Mouse (Mus musculus) hindbrain, embryonic 14.5 days (tissue): ENCODE data around the gene Gli2. TPM values are rescaled to one million over a fixed set of nuclear protein-coding genes. Genes with fewer than 3 reads are reported as not detected.

Source experiments
- ATAC-seq: fragments of 200-750 bp; cut with Nextera tagmentation; 2 replicates; pipeline ENCODE4 v1.8.0; 2017; ENCODE audit warnings: moderate number of reproducible peaks, mild to moderate bottlenecking, moderate TSS enrichment, moderate library complexity; ENCODE audit not compliant: low FRiP score
- DNase-seq: peaks from one replicate; pipeline ENCODE4 v3.0.0-alpha.2; 2015; ENCODE audit warnings: low spot score
- H3K27ac ChIP-seq: fragments of 300-500 bp; sonication (generic); 2 replicates; pipeline ENCODE4 v1.5.1; 2014; ENCODE audit warnings: mild to moderate bottlenecking, moderate library complexity
- H3K27me3 ChIP-seq: fragments of 300-500 bp; sonication (generic); 2 replicates; pipeline ENCODE4 v1.6.1; 2014; ENCODE audit warnings: mild to moderate bottlenecking, low read length, mixed read lengths; ENCODE audit not compliant: control insufficient read depth, insufficient read depth
- H3K36me3 ChIP-seq: fragments of 300-500 bp; sonication (generic); replicated peaks from 2 replicates; pipeline ENCODE4 v1.6.1; 2014; ENCODE audit not compliant: control insufficient read depth, insufficient read depth
- H3K4me1 ChIP-seq: fragments of 300-500 bp; sonication (generic); replicated peaks from 2 replicates; pipeline ENCODE4 v1.6.1; 2014; ENCODE audit warnings: antibody characterized with exemption, low read length, mixed read lengths; ENCODE audit not compliant: control insufficient read depth, insufficient read depth
- H3K4me2 ChIP-seq: fragments of 300-500 bp; sonication (generic); replicated peaks from 2 replicates; pipeline ENCODE4 v1.6.1; 2014; ENCODE audit warnings: mild to moderate bottlenecking, moderate library complexity
- H3K4me3 ChIP-seq: fragments of 300-500 bp; sonication (generic); replicated peaks from 2 replicates; pipeline ENCODE4 v1.5.1; 2014; ENCODE audit warnings: mild to moderate bottlenecking, low read length
- H3K9ac ChIP-seq: fragments of 300-500 bp; sonication (generic); 2 replicates; pipeline ENCODE4 v1.6.1; 2014
- H3K9me3 ChIP-seq: fragments of 300-500 bp; sonication (generic); 2 replicates; pipeline ENCODE4 v1.6.1; 2016; ENCODE audit warnings: low read length; ENCODE audit not compliant: control insufficient read depth
- WGBS: fragments of 180-500 bp; shearing (Covaris S2); extraction: QIAGEN DNeasy Blood & Tissue Kit; methylation state at CpG from one replicate; pipeline ENCODE4 v1.1.7; 2014; 5-methylcytosine and 5-hydroxymethylcytosine counted together
- polyA plus RNA-seq: library from polyadenylated mRNA; unstranded; fragments of >200 nt; fragmentation: Nextera tagmentation; extraction: Ambion mirVana; gene quantifications from 2 replicates; pipeline ENCODE4 v1.2.1, GENCODE M21; 2014

The Gli2 gene
- polyA plus RNA-seq, 1 experiment from 2014 or later, result 2.0 TPM

- no peak overlapping the region for H3K9ac ChIP-seq
- no peaks in the 10 kb centered on the region for H3K27me3 ChIP-seq
- DNase-seq (no peak), ATAC-seq (no peak)
- H3K4me3 ChIP-seq, result no peak overlapping the region
- 100% methylated on average over 1 of the region's 1 CpGs for WGBS
- no peak overlapping the region for H3K27ac ChIP-seq
- no peaks in the 10 kb centered on the region for H3K36me3 ChIP-seq
- no peaks in the 10 kb centered on the region for H3K9me3 ChIP-seq
- no peak overlapping the region for H3K4me2 ChIP-seq
- H3K4me1 ChIP-seq, result peaks cover 13% of the 10 kb centered on the region
These were observed 15.0 kb downstream of the Gli2 start for GRCm38 (mm10) chr1:119038436-119038835.

GRCm38 (mm10) chr1:119035931-119036330 lies 17.5 kb downstream of the Gli2 start:
- Histone ChIP-seq H3K36me3 (no peaks in the 10 kb centered on the region), H3K4me3 (no peak overlapping the region), H3K9me3 (no peaks in the 10 kb centered on the region), H3K9ac (no peak overlapping the region), H3K4me2 (no peak overlapping the region), H3K27me3 (no peaks in the 10 kb centered on the region), H3K27ac (no peak overlapping the region), H3K4me1 (peaks cover 20% of the 10 kb centered on the region)
- DNase-seq (no peak), ATAC-seq (no peak)
- WGBS, result 50% methylated on average over 8 of the region's 8 CpGs

- no peak for DNase-seq
- 60% methylated on average over 9 of the region's 9 CpGs for WGBS
- no peak overlapping the region for H3K4me3 ChIP-seq
- H3K27ac ChIP-seq, result no peak overlapping the region; the same call in 1 of the 2 replicates
- no peak overlapping the region for H3K9ac ChIP-seq
- H3K4me2 ChIP-seq, result no peak overlapping the region
- no peaks in the 10 kb centered on the region for H3K36me3 ChIP-seq
- H3K4me1 ChIP-seq, result peaks cover 20% of the 10 kb centered on the region
- no peaks in the 10 kb centered on the region for H3K9me3 ChIP-seq
- no peak for ATAC-seq
- H3K27me3 ChIP-seq, result no peaks in the 10 kb centered on the region
These were observed 18.1 kb downstream of the Gli2 start for GRCm38 (mm10) chr1:119035301-119035700.

GRCm38 (mm10) chr1:119034163-119034705 lies 19.2 kb downstream of the Gli2 start:
- Histone ChIP-seq H3K4me3 (no peak overlapping the region), H3K4me2 (no peak overlapping the region; the same call in 1 of the 2 replicates), H3K4me1 (peaks cover 20% of the 10 kb centered on the region), H3K9ac (no peak overlapping the region), H3K27ac (peak overlapping the region; percentile 75), H3K9me3 (no peaks in the 10 kb centered on the region), H3K36me3 (no peaks in the 10 kb centered on the region), H3K27me3 (no peaks in the 10 kb centered on the region)
- no peak for ATAC-seq
- no peak for DNase-seq
- WGBS, result 24% methylated on average over 13 of the region's 13 CpGs

- Histone ChIP-seq H3K4me2 (no peak overlapping the region; the same call in 1 of the 2 replicates), H3K9me3 (no peaks in the 10 kb centered on the region), H3K27me3 (no peaks in the 10 kb centered on the region), H3K9ac (0 out of 2 replicates have a peak overlapping the region, but pooled peaks have one; percentile 5), H3K27ac (peak overlapping the region; percentile 75), H3K36me3 (no peaks in the 10 kb centered on the region), H3K4me1 (peaks cover 20% of the 10 kb centered on the region), H3K4me3 (no peak overlapping the region)
- ATAC-seq (peak; percentile 88), DNase-seq (peak; percentile 70)
- WGBS, result 34% methylated on average over 3 of the region's 3 CpGs
These were observed 19.8 kb downstream of the Gli2 start for GRCm38 (mm10) chr1:119033450-119034162.

- Histone ChIP-seq H3K27me3 (no peaks in the 10 kb centered on the region), H3K4me2 (no peak overlapping the region), H3K36me3 (no peaks in the 10 kb centered on the region), H3K9me3 (no peaks in the 10 kb centered on the region), H3K9ac (no peak overlapping the region), H3K4me3 (no peak overlapping the region), H3K4me1 (peaks cover 20% of the 10 kb centered on the region), H3K27ac (no peak overlapping the region)
- no peak for ATAC-seq
- WGBS, result 82% methylated on average over 6 of the region's 6 CpGs
- no peak for DNase-seq
These were observed 22.2 kb downstream of the Gli2 start for GRCm38 (mm10) chr1:119031185-119031584.

GRCm38 (mm10) chr1:119025647-119026358 lies 27.6 kb downstream of the Gli2 start:
- no peak overlapping the region for H3K27ac ChIP-seq

GRCm38 (mm10) chr1:119022311-119022710 lies 31.1 kb downstream of the Gli2 start:
- H3K9me3 ChIP-seq, result no peaks in the 10 kb centered on the region
- 96% methylated on average over 1 of the region's 1 CpGs for WGBS

More at GRCm38 (mm10) chr1:119025647-119026358, 27.6 kb downstream of the Gli2 start:
- Histone ChIP-seq H3K4me3 (no peak overlapping the region), H3K9me3 (no peaks in the 10 kb centered on the region), H3K4me1 (no peaks in the 10 kb centered on the region), H3K4me2 (no peak overlapping the region), H3K36me3 (no peaks in the 10 kb centered on the region), H3K27me3 (no peaks in the 10 kb centered on the region), H3K9ac (no peak overlapping the region)
- WGBS, result 64% methylated on average over 8 of the region's 8 CpGs
- DNase-seq, result no peak
- no peak for ATAC-seq

GRCm38 (mm10) chr1:119020092-119020491 lies 33.3 kb downstream of the Gli2 start:
- ATAC-seq, result peak; percentile 51; the same call in 1 of the 2 replicates
- 89% methylated on average over 2 of the region's 2 CpGs for WGBS
- Histone ChIP-seq H3K9ac (no peak overlapping the region), H3K27ac (no peak overlapping the region), H3K9me3 (no peaks in the 10 kb centered on the region), H3K4me2 (no peak overlapping the region), H3K27me3 (no peaks in the 10 kb centered on the region), H3K36me3 (no peaks in the 10 kb centered on the region), H3K4me3 (no peak overlapping the region), H3K4me1 (no peaks in the 10 kb centered on the region)
- peak; percentile 38 for DNase-seq

More at GRCm38 (mm10) chr1:119022311-119022710, 31.1 kb downstream of the Gli2 start:
- DNase-seq (no peak), ATAC-seq (no peak)
- no peaks in the 10 kb centered on the region for H3K36me3 ChIP-seq
- H3K27me3 ChIP-seq, result no peaks in the 10 kb centered on the region
- no peaks in the 10 kb centered on the region for H3K4me1 ChIP-seq
- H3K9ac ChIP-seq, result no peak overlapping the region
- H3K27ac ChIP-seq, result no peak overlapping the region
- H3K4me3 ChIP-seq, result no peak overlapping the region
- H3K4me2 ChIP-seq, result no peak overlapping the region
